Mouse (Mus musculus) inflammation-experienced regulatory T-cells, adult 6 months (primary cell): Measurements from ENCODE around the gene Adora1. TPM values are rescaled to one million over a fixed set of nuclear protein-coding genes. Genes with fewer than 3 reads are reported as not detected.
"Not testable (repeated sequence)": the region's sequence is repeated elsewhere in the genome, so short reads cannot be mapped to it uniquely, and the experiment has no call there.

Experiments used
- ATAC-seq: one replicate; pipeline ENCODE4 v1.8.0; 2017
- polyA plus RNA-seq, 3 experiments: library from polyadenylated mRNA; unstranded; fragments of 100-300 nt; shearing (Covaris generic); gene quantifications; one replicate each; pipeline ENCODE4 v1.2.1; 2017

The Adora1 gene
- not detected for polyA plus RNA-seq

DNA sequence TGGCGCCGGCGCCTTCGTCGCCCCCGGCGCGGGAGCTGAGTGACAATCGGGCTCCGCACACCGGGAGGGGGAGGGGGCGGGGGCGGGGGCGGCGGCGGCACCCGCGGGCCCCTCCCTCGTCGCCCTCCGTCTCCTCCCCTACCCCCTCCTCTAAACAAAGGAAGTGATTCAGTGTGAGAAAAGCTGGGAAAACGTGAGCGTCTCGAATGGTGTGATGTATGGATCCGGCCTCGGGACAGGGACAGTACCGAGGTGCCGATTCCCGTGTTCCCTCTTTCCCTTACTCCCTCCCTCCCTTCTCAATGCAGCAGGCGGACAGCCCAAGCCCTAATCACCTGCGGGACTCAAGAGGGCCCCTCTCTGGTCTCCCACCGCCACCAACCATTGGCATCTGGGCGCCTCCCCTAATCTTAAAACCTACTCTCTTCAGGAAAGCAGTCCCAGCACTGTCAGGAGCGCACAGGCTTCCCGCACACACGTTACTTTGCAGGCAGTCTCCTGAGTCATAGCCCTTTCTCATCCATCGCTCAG is at the start of gene Adora1:
Gene Adora1, minus strand, starts transcription at position 41 of the 531 bp plus-strand sequence.
- no peak for ATAC-seq

DNA sequence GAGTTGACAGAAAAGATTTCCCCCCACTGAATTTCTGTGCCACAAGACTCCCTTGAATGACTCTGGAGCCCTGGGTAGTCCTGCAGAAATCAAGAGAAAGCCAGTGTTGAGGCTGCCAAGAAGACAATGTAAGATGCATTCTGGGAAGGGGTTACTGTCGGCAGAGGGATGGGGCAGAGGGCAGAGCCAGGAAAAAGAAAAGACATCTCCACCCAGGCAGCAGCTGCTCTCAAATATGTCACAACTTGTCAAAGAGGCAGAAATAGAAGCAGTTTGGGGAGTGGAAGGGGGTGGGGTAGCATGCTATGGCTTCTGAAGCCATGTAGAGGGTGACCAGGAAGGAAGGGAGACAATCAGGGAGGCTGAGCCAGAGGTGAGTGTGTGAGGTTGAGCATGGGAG is 47.9 kb upstream of the Adora1 start:
- no peak for ATAC-seq

DNA sequence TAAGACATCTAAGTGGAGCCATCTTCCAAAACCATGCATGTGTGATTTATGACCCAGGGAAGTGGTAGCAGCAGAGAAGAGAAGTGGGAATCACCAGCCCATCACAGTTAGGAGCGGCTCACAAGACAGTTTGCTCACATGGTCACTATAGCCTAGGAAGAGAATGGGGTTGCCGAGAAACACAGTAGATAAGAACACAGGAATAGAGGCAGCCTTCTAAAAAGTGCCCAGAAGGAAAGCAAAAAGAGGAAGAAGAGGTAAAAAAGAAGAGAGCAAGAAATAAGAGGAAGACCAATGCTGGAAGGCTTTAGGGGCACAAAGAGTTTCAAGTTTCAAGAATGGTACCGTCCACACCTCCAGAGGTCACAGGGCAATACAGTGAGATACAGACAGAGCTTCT is 47.1 kb upstream of the Adora1 start:
- no peak for ATAC-seq

DNA sequence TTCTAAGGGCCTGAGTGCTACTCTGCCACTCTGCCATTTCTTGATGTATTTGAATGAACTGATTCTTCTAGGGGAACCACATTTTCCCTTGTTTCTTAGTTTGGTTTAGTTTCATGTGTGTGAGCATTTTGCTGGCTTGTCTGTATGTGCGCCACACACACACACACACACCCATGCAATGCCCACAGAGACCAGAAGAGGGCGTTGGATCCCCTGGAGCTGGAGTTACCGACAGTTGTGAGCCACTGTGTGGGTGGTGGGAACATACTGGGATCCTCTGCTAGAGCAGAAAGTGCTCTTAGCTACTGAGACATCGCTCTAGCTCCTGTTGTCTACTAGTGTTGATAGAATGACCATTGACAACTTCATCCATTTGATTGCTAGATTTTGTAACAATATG is 46.3 kb upstream of the Adora1 start:
- ATAC-seq, result no peak

DNA sequence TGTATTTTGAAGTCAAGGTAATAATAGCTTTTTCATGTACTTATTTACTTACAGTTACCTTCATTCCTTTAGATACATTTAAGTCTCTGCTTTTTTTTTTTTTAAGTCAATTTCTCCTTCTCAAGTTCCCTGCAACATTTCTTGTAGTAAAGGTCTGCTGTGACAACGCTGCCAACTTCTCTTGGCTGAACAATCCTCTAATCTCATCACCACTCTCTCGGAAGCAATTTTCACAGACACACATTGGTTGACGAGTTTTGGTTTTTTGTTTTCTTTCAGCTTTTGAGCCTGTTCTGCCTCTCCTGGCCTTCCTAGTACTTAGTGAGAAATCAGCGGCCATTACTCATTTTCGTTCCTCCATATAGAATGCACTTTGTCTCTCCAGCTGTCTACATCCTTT is 44.9 kb upstream of the Adora1 start:
- ATAC-seq, result no peak

DNA sequence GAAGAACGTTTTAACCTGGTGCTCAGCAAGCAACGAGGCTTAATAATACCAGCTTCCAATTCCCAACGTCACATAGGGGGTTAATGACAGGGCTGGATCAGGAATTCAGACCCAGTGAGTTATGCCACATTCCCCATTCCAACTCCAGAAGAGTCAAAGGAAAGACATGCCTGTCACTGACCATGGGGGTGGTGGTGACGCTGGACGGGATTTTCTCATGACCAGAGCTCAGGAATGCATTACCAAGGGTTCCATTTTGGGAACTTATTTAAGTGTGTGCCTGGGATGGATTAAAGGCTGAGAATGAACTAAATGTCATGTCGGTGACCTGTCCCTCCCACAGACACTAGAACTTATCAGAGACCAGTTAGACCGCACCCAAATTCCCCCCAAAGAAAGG is 41.6 kb upstream of the Adora1 start:
- no peak for ATAC-seq

DNA sequence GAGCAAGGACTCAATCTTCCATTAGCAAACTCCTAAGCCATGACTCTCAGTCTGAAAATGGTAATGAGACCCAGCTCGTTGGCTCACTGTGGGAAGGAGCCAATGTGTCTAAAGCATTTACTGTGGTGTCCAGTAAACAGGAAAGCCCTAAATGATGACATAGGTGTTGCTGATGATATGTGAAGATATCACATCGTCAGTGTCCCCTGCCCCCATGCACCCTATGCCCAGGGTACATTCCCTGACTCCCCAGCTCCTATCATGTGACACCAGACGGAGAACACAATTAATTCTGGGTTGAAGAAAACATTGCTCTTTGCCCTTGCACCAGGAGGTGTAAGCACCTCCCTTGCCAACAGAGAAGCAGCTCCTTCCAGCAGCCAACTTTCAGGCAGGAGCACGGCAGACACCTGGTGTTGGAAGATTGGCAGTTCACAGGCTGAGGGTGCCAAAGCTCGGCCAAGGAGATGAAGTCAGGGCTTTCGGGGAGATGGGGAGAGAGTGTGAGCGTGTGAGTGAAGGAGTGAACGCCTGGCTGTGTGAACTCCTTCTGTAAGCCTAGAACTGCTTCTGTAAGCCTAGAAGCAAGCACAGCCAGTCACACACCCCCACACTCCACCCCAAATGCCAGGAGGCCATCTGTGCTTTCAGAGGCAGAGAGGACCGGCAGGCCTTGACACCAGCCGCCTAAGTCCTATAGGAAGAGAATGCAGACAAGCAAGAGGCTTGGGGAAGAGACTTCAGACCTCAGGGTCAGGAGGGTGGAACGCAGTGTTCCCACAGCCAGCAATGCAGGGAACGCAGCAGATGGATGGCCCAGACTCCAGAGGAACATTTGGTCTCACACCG is 40.6 kb upstream of the Adora1 start:
- ATAC-seq, result no peak

DNA sequence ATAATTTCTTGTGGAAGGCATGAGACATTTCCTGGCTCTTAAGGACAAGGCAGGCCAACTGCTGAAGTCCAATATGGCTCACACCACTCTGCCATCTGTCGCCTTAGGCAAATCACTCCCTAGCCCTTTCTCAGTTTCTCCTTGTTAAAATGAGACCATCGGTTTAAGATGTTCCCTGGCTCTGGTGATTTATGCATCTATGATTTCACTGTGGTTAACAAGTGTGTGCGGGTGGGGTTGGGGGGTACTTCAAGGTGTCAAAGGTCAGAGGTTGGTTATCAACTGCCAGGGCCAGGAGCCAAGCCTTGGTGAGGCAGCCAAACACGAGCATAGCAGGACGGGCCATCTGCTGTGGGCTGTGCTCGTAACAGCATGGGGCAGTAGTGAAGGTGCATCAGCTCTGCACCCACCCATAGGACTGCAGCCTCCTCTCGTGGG is 39.3 kb upstream of the Adora1 start:
- ATAC-seq, result no peak

DNA sequence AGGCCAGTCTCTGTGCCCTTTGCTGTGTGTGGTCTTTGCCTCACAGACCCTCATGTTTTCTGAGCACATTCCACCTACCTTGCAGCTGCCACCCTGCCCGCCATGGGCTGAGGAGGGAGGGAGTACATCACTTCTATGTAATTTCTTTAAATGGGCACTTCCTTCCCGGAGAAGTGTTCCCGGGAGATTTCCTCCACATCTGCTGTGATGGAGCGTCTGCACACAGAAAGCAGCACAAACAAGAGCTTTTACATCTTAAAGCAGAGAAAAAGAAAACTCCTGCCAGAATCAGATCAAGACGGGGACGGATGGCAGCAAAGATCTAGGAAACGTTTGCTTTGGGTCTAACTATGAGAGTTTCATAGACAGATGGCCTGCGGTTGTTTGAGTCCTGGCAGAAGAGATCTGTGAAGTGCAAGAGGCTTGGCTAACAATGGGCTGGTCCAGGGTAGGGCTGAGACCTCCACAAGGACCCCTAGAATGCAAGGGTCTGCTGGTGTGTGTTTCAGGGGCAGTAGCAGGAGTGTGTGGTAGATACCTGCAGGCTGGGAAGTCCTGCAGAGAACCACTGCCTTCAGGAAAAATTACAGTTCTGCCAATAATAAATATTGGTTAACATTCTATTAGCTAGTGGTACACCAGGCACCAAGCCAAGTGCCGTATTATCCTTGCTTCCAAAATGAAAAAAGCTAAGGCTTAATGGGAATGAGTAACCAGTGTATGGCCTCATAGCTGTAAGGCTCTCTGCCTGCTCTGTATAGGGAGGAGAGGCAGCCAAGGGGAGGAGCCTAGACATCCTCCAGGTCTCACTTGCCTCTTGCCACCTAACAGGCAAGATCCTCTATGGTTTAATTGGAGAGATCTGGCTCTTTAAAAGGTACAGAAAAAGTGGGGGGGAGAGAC is 38.5 kb upstream of the Adora1 start:
- no peak for ATAC-seq

DNA sequence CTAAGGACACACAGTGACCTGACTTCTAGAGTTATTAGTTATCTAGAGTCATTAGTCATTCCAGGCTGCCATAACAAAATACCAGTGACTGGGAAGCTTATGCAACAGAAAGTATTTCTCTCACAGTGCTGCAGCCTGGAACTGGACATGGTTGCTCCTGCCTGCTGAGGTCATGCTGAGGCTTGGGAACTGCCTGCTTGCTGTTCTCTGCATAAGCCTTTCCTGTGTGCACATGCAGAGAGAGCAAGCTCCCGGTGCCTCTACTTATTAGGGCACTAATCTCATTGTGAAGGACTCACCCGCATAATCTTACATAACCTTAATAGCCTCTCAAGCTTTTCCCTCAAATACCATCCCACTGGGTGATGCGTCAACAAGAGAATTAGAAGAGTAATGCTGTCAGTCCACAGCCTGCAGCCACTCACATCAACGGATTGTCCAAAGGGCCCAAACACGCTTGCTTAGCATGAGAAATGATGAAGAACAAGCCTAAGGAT is 37.6 kb upstream of the Adora1 start:
- no peak for ATAC-seq

DNA sequence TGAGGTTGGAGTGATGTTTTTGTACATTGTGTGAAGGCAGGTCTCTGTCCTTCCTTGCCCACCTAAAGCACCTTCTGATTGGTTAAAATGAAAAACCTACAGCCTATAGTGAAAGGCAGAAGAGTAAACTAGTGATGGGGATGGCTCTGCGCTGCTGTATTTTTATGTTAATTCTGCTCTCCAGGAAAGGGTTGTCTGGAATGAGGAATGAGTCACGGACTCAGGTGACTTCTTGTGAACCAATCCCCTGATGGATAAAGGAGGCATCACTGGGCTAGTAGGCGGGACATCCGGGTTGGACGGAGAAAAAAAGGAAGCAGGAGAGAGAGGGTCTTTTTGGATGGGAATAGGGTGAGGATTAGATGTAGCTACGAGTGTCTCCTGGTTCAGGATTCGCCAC is 34.8 kb upstream of the Adora1 start:
- ATAC-seq, result no peak

DNA sequence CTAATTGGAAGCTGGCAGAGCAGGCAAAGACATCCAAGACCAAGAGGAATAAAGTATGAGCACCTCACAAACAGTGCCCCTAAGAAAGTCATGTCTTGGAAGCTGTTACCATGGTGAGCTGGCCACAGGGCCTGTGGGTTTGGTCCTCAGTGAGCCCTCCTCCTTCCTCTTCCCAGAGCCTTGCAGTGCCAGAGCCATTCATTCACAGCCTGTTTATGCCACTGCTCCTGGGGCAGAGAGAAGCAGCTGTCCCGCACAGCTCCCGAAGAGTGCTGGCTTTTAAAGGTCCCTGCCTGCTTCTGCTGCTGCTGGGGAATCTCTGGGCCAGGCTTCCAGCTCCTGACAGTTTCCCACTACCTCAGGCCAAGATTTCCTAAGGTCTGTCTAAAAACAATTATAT is 30.6 kb upstream of the Adora1 start:
- no peak for ATAC-seq

DNA sequence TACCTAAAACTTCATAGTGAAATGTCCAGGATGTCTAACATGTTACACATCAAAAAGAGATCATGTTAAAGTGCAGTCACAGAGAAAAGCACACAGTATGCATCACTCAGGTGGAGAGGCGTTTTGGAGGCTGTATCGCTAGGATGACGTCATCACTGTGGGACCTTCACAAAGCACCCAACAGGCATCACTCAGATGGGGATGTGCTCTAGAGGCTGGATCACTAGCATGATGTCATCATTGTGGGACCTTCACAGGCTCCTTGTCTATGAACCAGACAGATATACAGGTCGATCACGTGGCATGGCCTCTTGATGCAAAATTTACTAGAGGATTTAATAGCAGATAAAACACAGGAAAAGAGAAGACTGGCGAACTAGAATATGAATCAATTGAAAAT is 29.1 kb upstream of the Adora1 start:
- no peak for ATAC-seq

DNA sequence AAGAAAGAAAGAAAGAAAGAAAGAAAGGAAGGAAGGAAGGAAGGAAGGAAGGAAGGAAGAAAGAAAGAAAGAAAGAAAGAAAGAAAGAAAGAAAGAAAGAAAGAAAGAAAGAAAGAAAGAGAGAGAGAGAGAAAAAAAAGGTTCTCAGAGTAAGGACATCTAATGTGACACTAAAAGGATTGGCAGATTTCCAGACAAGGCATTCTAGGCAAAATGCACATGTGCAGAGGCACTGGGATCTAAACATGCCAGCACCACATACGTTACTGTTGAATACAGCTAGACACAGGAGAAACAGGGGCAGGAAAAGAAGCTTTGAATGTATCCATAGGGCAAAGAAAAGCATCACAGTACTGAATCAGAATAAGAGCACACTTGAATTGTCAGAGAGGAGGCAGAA is 14.4 kb upstream of the Adora1 start:
- ATAC-seq, result not testable (repeated sequence)

DNA sequence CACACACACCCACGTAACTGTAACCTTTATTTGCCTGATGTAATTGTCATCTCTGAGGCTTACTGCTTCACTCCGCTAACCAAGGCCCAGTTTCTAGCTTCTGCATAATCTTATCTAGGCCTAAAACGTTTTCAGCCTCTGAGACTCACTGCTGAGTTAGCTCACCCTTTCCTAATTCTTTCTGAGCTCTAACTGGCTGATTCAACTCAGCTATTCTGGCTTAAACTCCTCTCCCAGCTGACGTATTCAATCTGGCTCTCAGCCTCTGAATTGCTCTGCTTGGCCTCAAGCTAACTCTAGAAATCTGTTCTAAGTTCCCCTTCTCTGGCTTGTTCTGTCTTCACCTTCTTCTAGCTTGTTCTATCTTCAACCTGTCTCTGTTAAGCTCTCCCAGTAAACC is 11.4 kb upstream of the Adora1 start:
- ATAC-seq, result no peak

DNA sequence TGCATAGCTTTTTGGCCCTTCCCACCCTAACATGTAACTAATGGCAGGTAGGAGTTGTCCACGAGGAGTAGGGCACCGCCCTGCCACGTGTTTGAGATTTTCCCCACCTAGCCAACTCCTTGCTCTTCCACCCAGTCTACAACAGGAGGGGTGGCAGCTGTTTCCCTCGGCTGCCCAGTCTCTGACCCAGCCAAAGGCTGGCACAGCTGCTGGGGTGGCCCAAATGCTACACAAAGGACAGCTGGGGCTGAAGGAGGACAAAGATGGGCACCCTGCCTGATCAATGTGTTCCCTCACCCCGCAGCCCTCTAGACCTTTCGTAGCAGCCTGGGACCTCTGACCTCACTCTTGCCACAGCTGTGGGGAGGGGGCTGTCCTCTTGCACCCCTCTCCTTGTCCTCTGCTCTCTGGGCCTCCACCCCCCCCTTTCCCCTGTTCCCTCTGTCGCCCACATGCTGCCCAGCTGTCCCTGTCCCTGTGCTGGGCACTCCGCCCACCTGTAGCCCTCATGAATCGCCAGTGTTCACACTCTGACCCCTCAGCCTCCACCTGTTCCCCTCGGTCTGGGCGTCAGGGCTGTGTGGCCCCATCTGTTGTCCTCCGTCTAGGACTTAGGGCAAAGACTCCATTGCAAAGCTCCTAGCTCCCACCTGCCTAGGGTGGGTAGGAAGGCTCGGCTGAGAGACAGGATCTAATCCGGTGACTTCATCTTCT is 9.9 kb upstream of the Adora1 start:
- ATAC-seq, result no peak

DNA sequence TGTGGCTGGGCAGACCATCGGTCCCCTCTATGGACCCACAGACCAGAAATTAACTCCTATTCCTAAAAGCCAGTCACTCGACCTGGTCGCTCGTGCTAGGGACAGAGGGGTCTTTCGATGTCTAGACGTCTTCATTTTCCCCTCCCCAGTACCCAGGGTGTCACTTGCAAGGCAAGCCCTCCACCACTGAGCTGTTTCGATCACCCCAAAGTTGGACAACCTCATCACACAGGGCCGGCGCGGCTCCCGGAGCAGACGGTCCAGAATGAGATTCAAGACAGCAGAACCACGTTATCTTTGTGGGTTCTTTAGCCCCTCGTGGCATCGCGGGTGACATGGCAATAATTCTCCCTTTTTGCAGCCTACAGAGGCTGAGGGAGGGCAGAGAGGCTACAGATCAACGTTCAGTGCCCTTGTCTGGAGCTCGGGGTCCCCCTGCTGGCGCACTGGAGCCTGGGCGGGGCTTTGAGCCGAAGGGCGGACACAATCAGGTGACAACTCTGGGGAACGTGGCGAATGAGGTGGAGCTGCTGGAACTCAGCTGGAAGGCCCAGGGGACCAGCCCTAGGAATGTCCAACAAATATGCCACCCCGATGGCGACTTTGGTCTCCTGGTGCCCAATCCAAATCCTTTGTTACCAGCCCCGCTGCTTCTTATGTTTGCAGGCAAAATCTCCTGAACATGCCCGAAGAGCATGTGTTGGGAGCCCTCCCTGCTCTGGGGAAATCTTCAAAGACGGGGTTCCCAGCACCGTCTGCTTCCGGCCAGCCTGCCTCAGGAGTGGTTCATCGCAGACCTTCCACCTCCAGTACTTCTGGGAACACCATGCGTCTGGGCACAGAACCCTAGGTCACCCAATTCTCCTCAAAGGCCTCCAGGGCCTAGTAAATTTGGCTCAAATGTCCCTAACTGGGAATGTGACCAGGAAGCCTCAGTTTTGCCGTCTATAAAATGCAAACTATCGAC is 9.0 kb upstream of the Adora1 start:
- no peak for ATAC-seq

DNA sequence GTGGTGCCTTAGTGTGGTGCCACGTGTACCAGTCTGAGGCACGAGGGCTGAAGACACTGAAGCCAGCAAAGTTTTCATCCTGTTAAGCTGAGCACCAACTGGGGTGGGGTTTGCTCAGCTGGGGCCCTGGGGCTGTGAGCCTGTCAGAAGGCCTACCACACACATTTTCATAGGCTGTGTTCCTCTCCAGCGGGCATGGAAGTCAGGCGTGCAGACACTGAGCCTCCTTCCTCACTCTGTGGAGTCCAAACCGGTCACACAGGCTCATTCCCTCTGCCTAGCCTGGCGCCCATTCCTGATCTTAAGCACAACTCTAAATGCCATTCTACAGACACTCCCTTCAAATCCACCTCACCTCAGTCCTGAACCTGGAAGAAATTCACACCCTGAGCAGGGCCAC is 8.3 kb upstream of the Adora1 start:
- no peak for ATAC-seq

DNA sequence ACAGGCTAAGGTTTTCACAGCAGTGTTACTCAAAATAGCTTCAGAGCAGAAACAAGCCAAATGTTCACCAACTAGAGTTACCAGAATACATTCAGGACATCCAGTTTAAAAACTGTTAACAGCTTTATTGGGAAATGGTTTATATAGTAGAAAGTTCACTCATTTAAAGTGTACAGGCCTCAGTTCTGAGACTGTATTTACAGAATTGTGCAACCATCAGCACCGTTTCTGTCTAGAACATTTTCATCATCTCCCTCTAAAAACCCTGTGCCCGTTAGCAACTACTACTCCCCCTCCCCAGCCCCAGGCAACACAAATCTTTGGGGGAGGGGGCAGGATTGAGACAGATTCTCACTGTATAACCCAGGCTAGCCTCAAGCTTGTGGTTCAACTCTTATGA is 7.1 kb upstream of the Adora1 start:
- no peak for ATAC-seq

DNA sequence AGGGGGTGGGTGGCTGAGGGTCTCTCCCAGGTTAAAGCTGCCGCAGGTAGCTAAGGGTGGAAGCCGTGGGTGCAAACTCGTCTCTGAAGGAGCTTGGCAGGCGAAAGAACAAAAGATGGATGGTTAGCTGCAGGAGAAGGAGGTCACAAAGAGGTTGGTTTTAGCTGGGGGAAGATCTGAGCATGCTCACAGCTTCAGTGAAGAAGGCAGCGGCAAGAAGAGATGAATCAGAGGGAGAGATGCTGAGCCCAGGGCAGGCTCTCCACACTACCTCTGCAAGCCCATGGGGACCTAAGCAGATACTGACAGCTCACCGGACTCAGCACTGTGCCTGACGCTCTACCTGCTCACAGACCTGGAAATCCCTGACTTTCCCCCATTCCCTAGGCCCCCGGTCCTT is 6.1 kb upstream of the Adora1 start:
- no peak for ATAC-seq

DNA sequence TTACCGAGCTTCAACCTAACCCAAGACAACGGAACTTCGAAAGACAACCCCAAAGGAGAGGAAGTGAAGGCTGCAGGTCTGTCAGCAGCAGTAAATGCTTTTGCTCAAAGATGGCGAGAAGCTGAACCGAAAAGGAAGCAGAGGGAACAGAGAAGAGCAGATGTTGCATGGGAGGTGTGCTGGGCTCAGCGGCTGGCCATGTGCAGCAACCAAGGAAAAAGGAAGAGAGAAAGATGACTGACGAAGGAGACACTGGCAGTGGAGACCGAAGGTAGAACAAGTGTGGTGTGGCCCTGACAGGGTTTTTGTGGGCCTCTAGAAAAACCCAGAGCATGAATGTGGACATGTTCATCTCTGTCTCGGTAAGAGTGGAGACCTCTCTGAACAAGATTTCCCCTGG is 5.5 kb upstream of the Adora1 start:
- no peak for ATAC-seq
